Mouse (Mus musculus) left cerebral cortex, adult 2 months (tissue): Measurements from ENCODE around the gene Tas2r125. TPM values are rescaled to one million over a fixed set of nuclear protein-coding genes. Genes with fewer than 3 reads are reported as not detected.
"Not testable (repeated sequence)": the region's sequence is repeated elsewhere in the genome, so short reads cannot be mapped to it uniquely, and the experiment has no call there.

Experiments used
- DNase-seq, 2 experiments: peaks; one replicate each; pipeline ENCODE4 v3.0.0; 2021 to 2022; ENCODE audit warnings: low spot score in 2 of 2, mixed read lengths in 1 of 2; ENCODE audit errors: extremely low spot score in 1 of 2
- H3K27ac ChIP-seq: fragments of 200-600 bp; 2 replicates; pipeline ENCODE4 v1.8.1; 2022
- H3K4me3 ChIP-seq: fragments of 200-600 bp; 2 replicates; pipeline ENCODE4 v1.8.1; 2022
- CTCF ChIP-seq: fragments of 200-600 bp; IDR thresholded peaks from 2 replicates; pipeline ENCODE4 v1.8.1; 2022; ENCODE audit warnings: antibody characterized with exemption, mild to moderate bottlenecking, moderate library complexity
- intact Hi-C: fragments of 180-260 bp; cut with DNase I; formaldehyde crosslinking; loops from one replicate; pipeline ENCODE4 v1.15.1; 2025
- long read RNA-seq, 2 experiments: library from polyadenylated mRNA; stranded (forward); transcript quantifications; one replicate each; pipeline ENCODE4 v2.0.0; 2021; ENCODE audit warnings: borderline mapping rate in 2 of 2
- total RNA-seq, 2 experiments: library from RNA; stranded (reverse); gene quantifications; 2 replicates each; pipeline ENCODE4 v1.2.3; 2021

The Tas2r125 gene
- not detected for total RNA-seq
- long read RNA-seq, experiment 1, result 0 reads
- long read RNA-seq, experiment 2, result 0 reads

- no peak within 1 kb of the TSS for H3K4me3 ChIP-seq
- no peak for DNase-seq
- H3K27ac ChIP-seq, result no peak within 1 kb of the TSS
- TF ChIP-seq CTCF, result no peak
- intact Hi-C loops, result no loop called here
Measured at GRCm38 (mm10) chr6:132909351-132909750, at the start of gene Tas2r125. Gene Tas2r125, plus strand, starts transcription at chr6:132909651.

GRCm38 (mm10) chr6:132867708-132868107 is 41.7 kb upstream of the Tas2r125 start, which contains the start of gene Tas2r110:
Gene Tas2r110, plus strand, starts transcription at chr6:132868008.
- Histone ChIP-seq H3K27ac (no peak within 1 kb of the TSS), H3K4me3 (no peak within 1 kb of the TSS)
- no peak for TF ChIP-seq CTCF
- no peak for DNase-seq
- intact Hi-C loops, result no loop called here

- no peak for TF ChIP-seq CTCF
- no peak within 1 kb of the TSS for H3K4me3 ChIP-seq
- no peak within 1 kb of the TSS for H3K27ac ChIP-seq
- DNase-seq, result no peak
- intact Hi-C loops, result no loop called here
Measured at GRCm38 (mm10) chr6:132892711-132893110, 16.7 kb upstream of the Tas2r125 start, which contains the start of gene Tas2r113. Gene Tas2r113, plus strand, starts transcription at chr6:132893011.

GRCm38 (mm10) chr6:132941376-132941775 is 31.9 kb downstream of the Tas2r125 start:
- intact Hi-C loops, H3K27ac ChIP-seq, H3K4me3 ChIP-seq, DNase-seq: not testable (repeated sequence)

- Histone ChIP-seq H3K4me3 (no peak within 1 kb of the TSS), H3K27ac (no peak within 1 kb of the TSS)
- intact Hi-C loops, result no loop called here
- no peak for DNase-seq
- no peak for TF ChIP-seq CTCF
Measured at GRCm38 (mm10) chr6:132950802-132951201, 41.4 kb downstream of the Tas2r125 start, which contains the start of gene Tas2r129. Gene Tas2r129, plus strand, starts transcription at chr6:132951102.

- no peak within 1 kb of the TSS for H3K4me3 ChIP-seq
- no peak for DNase-seq
- TF ChIP-seq CTCF, result no peak
- intact Hi-C loops, result no loop called here
- no peak within 1 kb of the TSS for H3K27ac ChIP-seq
Measured at GRCm38 (mm10) chr6:132957819-132958218, 48.4 kb downstream of the Tas2r125 start, which contains the start of gene Tas2r131. Gene Tas2r131, minus strand, starts transcription at chr6:132957919.

Other genes starting within 250 kb of the Tas2r125 start
- not detected for gene Tas2r121, start 208.6 kb upstream of the Tas2r125 start, total RNA-seq
- not detected for gene Tas2r122, start 197.7 kb upstream of the Tas2r125 start, total RNA-seq
- not detected for gene Tas2r115, start 171.6 kb upstream of the Tas2r125 start, total RNA-seq
- not detected for gene Tas2r124, start 154.9 kb upstream of the Tas2r125 start, total RNA-seq
- gene Tas2r102, start 147.5 kb upstream of the Tas2r125 start, total RNA-seq, result not detected
- gene Tas2r136, start 131.5 kb upstream of the Tas2r125 start, total RNA-seq, result not detected
- gene Tas2r117, start 106.8 kb upstream of the Tas2r125 start, total RNA-seq, result not detected
- not detected for gene Tas2r123, start 62.5 kb upstream of the Tas2r125 start, total RNA-seq
- not detected for gene Tas2r116, start 54.2 kb upstream of the Tas2r125 start, total RNA-seq
- not detected for gene Tas2r110, start 41.6 kb upstream of the Tas2r125 start, total RNA-seq
- gene Tas2r113, start 16.6 kb upstream of the Tas2r125 start, total RNA-seq, result not detected
- not detected for gene Tas2r129, start 41.5 kb downstream of the Tas2r125 start, total RNA-seq
- not detected for gene Tas2r131, start 48.3 kb downstream of the Tas2r125 start, total RNA-seq
- gene Tas2r109, start 71.3 kb downstream of the Tas2r125 start, total RNA-seq, result not detected
- gene Tas2r103, start 127.5 kb downstream of the Tas2r125 start, total RNA-seq, result not detected
- not detected for gene Tas2r140, start 146.2 kb downstream of the Tas2r125 start, total RNA-seq
- gene Smim10l1, start 195.3 kb downstream of the Tas2r125 start, total RNA-seq, result 100 to 1,000 TPM in 1 of 2 experiments, 10 to 100 TPM in 1; 99.0 to 107 TPM